Mouse (Mus musculus): ENCODE measurements around the gene Sergef. TPM values are rescaled to one million over a fixed set of nuclear protein-coding genes. Genes with fewer than 3 reads are reported as not detected.

Sergef gene
- polyA plus RNA-seq, 1 experiment from 2014 or later, result 18.5 TPM

DNA sequence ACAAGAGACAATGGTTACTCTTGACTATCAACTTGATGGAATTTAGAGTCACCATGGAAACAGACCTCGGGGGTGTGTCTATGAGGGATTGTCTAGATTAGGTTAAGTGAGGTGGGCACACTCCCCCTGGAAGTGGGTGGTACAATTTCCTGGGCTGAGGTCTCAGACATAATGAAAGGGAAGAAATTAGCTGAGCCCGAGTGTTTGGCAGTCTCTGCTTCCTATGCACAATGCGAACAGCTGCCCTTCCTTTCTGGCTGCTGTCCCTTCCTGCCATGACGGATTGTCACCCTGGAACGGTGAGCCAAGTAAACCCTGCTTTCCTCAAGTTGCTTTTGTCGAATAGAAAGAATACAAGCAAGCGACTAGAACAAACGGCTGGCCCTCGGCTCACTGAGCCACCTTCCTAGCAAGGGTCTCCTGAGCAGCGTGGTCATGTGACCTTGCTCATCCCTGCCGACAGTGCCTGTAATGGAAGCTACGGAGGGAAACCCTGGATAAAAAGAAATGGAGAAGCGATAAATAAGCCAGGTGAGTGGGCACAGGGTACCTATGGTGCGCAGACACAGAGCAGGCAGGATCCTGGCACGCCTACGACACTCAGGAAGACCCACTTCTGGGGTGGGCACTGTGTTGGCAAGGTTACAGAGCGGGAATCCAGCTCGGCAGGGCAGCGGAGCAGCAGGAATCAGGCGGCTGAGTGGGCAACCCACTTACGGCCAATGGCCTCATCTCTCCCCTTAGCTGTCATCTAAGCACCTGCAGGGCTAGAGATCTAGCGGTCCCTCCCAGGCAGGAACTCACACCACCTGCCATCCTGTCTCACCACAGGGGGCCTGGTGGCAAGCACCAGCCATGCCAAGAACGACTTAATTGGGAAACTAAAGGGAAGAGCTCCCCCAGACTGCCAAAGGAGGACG lies 130.0 kb downstream of the Sergef start:
- H3K36me3 ChIP-seq, result no peaks in the 10 kb centered on the region
- H3K4me3 ChIP-seq, result peak overlapping the region; percentile 21; the same call in 1 of the 2 replicates
- peak; percentile 67 for ATAC-seq (ENCODE audit: low FRiP score, low read depth)
- no peak overlapping the region; the same call in 1 of the 2 replicates for H3K9ac ChIP-seq (replicated peaks)
- peak overlapping the region; percentile 41 for H3K4me2 ChIP-seq (replicated peaks)
- no peaks in the 10 kb centered on the region for H3K27me3 ChIP-seq
- H3K27ac ChIP-seq (replicated peaks), result peak overlapping the region; percentile 63
- H3K9me3 ChIP-seq, result no peaks in the 10 kb centered on the region
- peaks cover 27% of the 10 kb centered on the region for H3K4me1 ChIP-seq
- 42% methylated on average over 24 of the region's 24 CpGs for WGBS

DNA sequence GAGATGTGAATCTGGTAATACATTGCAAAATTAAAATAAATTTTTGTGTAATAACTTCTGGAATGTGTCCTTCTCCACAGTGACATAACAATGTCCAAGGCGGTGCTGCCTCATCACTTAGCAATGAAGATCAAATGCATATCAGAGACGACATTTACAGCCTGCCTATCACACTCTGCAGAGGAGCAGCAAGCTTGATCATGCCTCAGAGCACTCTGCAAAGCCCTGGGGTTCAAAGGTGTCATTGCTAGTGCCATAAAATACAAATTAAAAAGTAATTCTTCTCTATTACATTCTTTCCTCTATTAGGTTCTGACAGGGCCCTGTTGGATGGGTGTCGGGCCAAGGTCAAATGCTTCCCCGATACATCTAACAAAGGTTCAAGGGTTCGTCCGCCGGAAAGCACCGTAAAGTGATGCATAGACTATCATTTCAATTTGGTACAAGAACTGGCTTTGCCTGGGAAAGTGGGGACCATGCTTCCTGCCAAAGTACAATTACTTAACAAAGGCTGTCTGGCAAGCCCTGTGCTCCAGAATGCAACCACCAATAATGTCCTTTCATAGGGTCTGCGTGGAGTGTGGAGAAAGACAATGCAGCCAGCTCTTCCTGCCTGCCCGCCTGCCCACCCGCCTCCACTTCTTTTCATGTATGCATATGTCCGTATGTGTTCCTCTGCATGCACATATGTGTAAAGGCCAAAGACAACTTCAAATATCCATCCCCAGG lies 130.9 kb downstream of the Sergef start:
- no peaks in the 10 kb centered on the region for H3K27me3 ChIP-seq
- 0 out of 2 replicates have a peak overlapping the region, but pooled peaks have one; percentile 41 for H3K4me2 ChIP-seq (replicated peaks)
- peak; percentile 28; the same call in 1 of the 2 replicates for ATAC-seq (ENCODE audit: low FRiP score, low read depth)
- no peaks in the 10 kb centered on the region for H3K9me3 ChIP-seq
- H3K36me3 ChIP-seq, result no peaks in the 10 kb centered on the region
- peak overlapping the region; percentile 63 for H3K27ac ChIP-seq (replicated peaks)
- no peak overlapping the region for H3K9ac ChIP-seq (replicated peaks)
- 59% methylated on average over 12 of the region's 12 CpGs for WGBS
- no peak overlapping the region for H3K4me3 ChIP-seq
- H3K4me1 ChIP-seq, result peaks cover 27% of the 10 kb centered on the region

DNA sequence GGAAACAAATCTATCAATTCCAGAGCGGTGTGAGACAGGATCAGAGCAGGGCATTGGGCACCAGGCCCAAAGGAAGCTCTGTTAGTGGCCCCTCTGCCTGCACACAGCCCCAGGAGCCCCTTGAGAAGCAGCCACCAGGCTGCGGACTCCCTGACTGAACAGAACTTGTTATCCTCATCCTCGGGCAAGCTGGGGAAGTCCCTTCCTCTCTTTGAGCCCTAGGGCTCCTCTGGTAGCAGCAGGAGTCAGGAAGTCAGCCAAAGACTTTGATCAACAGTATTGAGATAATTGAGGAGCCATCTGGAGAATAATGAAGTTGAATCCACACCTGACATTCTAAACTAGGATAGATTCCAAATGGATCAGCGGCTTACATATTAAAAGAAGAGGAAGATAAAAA lies 135.4 kb downstream of the Sergef start:
- Histone ChIP-seq H3K27me3 (no peaks in the 10 kb centered on the region), H3K4me2 (replicated peaks) (no peak overlapping the region), H3K4me3 (no peak overlapping the region), H3K9me3 (no peaks in the 10 kb centered on the region), H3K9ac (replicated peaks) (no peak overlapping the region), H3K36me3 (no peaks in the 10 kb centered on the region), H3K27ac (replicated peaks) (no peak overlapping the region), H3K4me1 (peaks cover 10% of the 10 kb centered on the region)
- WGBS, result 65% methylated on average over 4 of the region's 4 CpGs
- no peak for ATAC-seq (ENCODE audit: low FRiP score, low read depth)

DNA sequence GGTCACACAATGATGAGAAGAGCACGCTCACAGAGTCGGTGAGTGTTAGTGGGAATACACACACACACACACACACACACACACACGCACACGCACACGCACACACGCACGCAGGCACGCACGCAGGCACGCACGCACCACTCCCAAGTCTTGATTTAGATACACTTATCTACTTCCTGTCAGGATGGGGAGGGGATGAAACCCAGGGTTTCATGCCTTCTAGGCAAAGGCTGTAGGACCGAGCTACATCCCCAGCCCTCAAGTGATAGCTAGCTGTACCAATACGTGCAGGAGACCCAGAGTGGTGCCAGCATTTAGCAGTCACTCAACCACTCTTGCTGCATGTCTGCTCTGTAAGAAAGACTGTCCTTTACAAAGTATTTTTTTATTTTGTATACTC lies 137.0 kb downstream of the Sergef start:
- H3K4me2 ChIP-seq (replicated peaks), result no peak overlapping the region
- no peak overlapping the region for H3K4me3 ChIP-seq
- H3K9me3 ChIP-seq, result no peaks in the 10 kb centered on the region
- no peak overlapping the region for H3K9ac ChIP-seq (replicated peaks)
- no peak for ATAC-seq (ENCODE audit: low FRiP score, low read depth)
- no peaks in the 10 kb centered on the region for H3K36me3 ChIP-seq
- no peak overlapping the region for H3K27ac ChIP-seq (replicated peaks)
- H3K27me3 ChIP-seq, result no peaks in the 10 kb centered on the region
- WGBS, result 95% methylated on average over 13 of the region's 13 CpGs
- peaks cover 3% of the 10 kb centered on the region; the same call in 1 of the 2 replicates for H3K4me1 ChIP-seq

DNA sequence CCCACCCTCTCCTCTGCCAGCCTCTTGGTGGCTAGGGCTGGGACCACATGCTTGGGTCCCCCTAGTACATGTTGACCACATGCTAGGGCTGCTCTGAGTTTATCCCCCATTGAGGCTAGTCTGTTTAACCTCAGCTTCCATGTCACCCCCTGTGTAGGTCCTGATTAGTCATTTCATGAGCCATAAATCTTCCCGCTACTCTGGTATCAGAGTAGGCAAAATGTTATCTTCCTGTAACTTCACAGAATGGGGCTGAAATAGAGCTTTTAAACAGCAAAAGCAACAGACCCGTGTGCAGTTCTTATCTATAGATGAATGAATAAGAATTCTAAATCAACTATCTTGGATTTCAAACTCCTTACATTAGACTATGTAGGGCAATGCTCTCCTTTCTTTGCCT lies 138.1 kb downstream of the Sergef start:
- H3K27ac ChIP-seq (replicated peaks), result no peak overlapping the region
- H3K9me3 ChIP-seq, result no peaks in the 10 kb centered on the region
- H3K36me3 ChIP-seq, result peaks cover 2% of the 10 kb centered on the region; the same call in 1 of the 2 replicates
- no peak overlapping the region for H3K4me3 ChIP-seq
- H3K4me1 ChIP-seq, result peaks cover 3% of the 10 kb centered on the region; the same call in 1 of the 2 replicates
- H3K9ac ChIP-seq (replicated peaks), result no peak overlapping the region
- no peaks in the 10 kb centered on the region for H3K27me3 ChIP-seq
- WGBS, result 85% methylated on average over 2 of the region's 2 CpGs
- no peak for ATAC-seq (ENCODE audit: low FRiP score, low read depth)
- no peak overlapping the region for H3K4me2 ChIP-seq (replicated peaks)

GRCm38 (mm10) chr7:46499561-46499960 lies 140.0 kb downstream of the Sergef start:
- Histone ChIP-seq H3K27ac (replicated peaks) (no peak overlapping the region), H3K4me3 (no peak overlapping the region), H3K36me3 (peaks cover 2% of the 10 kb centered on the region; the same call in 1 of the 2 replicates), H3K27me3 (no peaks in the 10 kb centered on the region), H3K4me2 (replicated peaks) (no peak overlapping the region), H3K9me3 (no peaks in the 10 kb centered on the region), H3K4me1 (peaks cover 3% of the 10 kb centered on the region; the same call in 1 of the 2 replicates), H3K9ac (replicated peaks) (no peak overlapping the region)
- WGBS, result 95% methylated on average over 4 of the region's 4 CpGs
- no peak for ATAC-seq (ENCODE audit: low FRiP score, low read depth)

DNA sequence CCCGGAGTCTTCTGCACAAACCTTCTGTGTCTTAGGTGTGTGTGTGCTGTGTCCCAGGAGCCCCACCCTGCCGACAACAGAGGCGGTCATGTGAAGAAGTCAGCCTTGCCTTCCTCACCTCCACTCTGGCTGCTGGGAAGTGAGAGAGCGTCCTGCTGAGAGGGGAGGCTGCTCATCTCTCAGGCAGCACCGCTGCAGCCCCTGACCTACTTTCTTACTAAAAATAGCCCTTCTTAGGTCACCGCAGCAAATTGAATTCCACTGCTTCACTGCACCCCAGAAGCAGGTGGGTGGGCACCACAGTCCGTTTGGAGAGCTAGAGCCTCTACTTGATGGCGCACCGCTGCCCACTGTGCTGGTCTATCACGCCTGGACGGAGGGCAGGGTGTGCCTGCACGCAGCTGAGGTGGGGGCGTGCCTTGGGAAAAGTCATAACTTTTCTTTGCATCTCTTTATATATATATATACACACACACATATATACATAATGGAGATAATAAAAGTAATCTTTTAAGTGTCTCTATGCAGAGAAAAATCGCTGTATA lies 147.4 kb downstream of the Sergef start:
- H3K9me3 ChIP-seq, result no peaks in the 10 kb centered on the region
- peaks cover 3% of the 10 kb centered on the region; the same call in 1 of the 2 replicates for H3K4me1 ChIP-seq
- ATAC-seq (ENCODE audit: low FRiP score, low read depth), result no peak
- H3K27me3 ChIP-seq, result no peaks in the 10 kb centered on the region
- no peak overlapping the region for H3K9ac ChIP-seq (replicated peaks)
- 60% methylated on average over 14 of the region's 14 CpGs for WGBS
- H3K4me3 ChIP-seq, result no peak overlapping the region
- no peak overlapping the region for H3K4me2 ChIP-seq (replicated peaks)
- H3K36me3 ChIP-seq, result no peaks in the 10 kb centered on the region
- no peak overlapping the region for H3K27ac ChIP-seq (replicated peaks)

GRCm38 (mm10) chr7:46487354-46487753 lies 152.3 kb downstream of the Sergef start:
- Histone ChIP-seq H3K4me3 (no peak overlapping the region), H3K9ac (replicated peaks) (no peak overlapping the region), H3K9me3 (no peaks in the 10 kb centered on the region), H3K27ac (replicated peaks) (no peak overlapping the region), H3K27me3 (no peaks in the 10 kb centered on the region), H3K36me3 (no peaks in the 10 kb centered on the region), H3K4me2 (replicated peaks) (no peak overlapping the region), H3K4me1 (peaks cover 3% of the 10 kb centered on the region; the same call in 1 of the 2 replicates)
- ATAC-seq (ENCODE audit: low FRiP score, low read depth), result no peak
- 36% methylated on average over 4 of the region's 4 CpGs for WGBS

DNA sequence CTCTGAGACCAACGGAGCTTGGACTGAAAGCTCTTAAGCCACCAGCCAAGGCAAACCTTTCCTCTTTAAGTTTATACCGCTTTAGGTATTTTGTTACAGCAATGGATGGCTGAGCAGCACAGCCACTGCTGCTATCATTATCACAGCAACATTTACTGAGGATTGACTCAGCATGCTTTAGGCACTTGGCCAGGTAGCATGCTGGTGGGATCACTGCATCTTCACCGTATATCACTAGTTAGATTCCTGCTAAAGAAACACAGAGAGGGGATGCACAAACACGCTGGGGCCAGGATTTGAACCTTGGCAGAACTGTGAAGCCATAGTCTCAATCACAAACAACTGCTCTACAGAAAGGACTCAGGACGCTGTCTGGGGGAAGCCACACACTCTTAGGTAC lies 152.8 kb downstream of the Sergef start:
- H3K4me1 ChIP-seq, result no peaks in the 10 kb centered on the region
- H3K27me3 ChIP-seq, result no peaks in the 10 kb centered on the region
- WGBS, result 88% methylated on average over 5 of the region's 5 CpGs
- no peaks in the 10 kb centered on the region for H3K36me3 ChIP-seq
- no peak overlapping the region for H3K27ac ChIP-seq (replicated peaks)
- no peak overlapping the region for H3K9ac ChIP-seq (replicated peaks)
- no peak overlapping the region for H3K4me3 ChIP-seq
- no peak overlapping the region for H3K4me2 ChIP-seq (replicated peaks)
- ATAC-seq (ENCODE audit: low FRiP score, low read depth), result no peak
- no peaks in the 10 kb centered on the region for H3K9me3 ChIP-seq

- Histone ChIP-seq H3K9me3 (no peaks in the 10 kb centered on the region), H3K27ac (replicated peaks) (no peak overlapping the region), H3K4me1 (no peaks in the 10 kb centered on the region), H3K27me3 (no peaks in the 10 kb centered on the region), H3K4me2 (replicated peaks) (no peak overlapping the region), H3K9ac (replicated peaks) (no peak overlapping the region), H3K4me3 (no peak overlapping the region), H3K36me3 (no peaks in the 10 kb centered on the region)
- ATAC-seq (ENCODE audit: low FRiP score, low read depth), result no peak
- 89% methylated on average over 6 of the region's 6 CpGs for WGBS
Observed at GRCm38 (mm10) chr7:46484223-46484622, 155.4 kb downstream of the Sergef start.

GRCm38 (mm10) chr7:46483050-46483449 lies 156.6 kb downstream of the Sergef start:
- Histone ChIP-seq H3K27ac (replicated peaks) (no peak overlapping the region), H3K4me3 (no peak overlapping the region), H3K9me3 (no peaks in the 10 kb centered on the region), H3K4me1 (no peaks in the 10 kb centered on the region), H3K36me3 (no peaks in the 10 kb centered on the region), H3K27me3 (no peaks in the 10 kb centered on the region), H3K4me2 (replicated peaks) (no peak overlapping the region), H3K9ac (replicated peaks) (no peak overlapping the region)
- 85% methylated on average over 10 of the region's 10 CpGs for WGBS
- no peak for ATAC-seq (ENCODE audit: low FRiP score, low read depth)

- Histone ChIP-seq H3K36me3 (no peaks in the 10 kb centered on the region), H3K4me1 (no peaks in the 10 kb centered on the region), H3K4me3 (no peak overlapping the region), H3K9ac (replicated peaks) (no peak overlapping the region), H3K4me2 (replicated peaks) (no peak overlapping the region), H3K27me3 (no peaks in the 10 kb centered on the region), H3K9me3 (no peaks in the 10 kb centered on the region), H3K27ac (replicated peaks) (no peak overlapping the region)
- ATAC-seq (ENCODE audit: low FRiP score, low read depth), result no peak
- 72% methylated on average over 2 of the region's 2 CpGs for WGBS
Observed at GRCm38 (mm10) chr7:46482099-46482531, 157.5 kb downstream of the Sergef start.

Data from midbrain, embryonic 12.5 days (tissue).